Mouse (Mus musculus) hindbrain, embryonic 12.5 days (tissue): Measurements from ENCODE around the gene Rab5c. TPM values are rescaled to one million over a fixed set of nuclear protein-coding genes. Genes with fewer than 3 reads are reported as not detected.

Experiments used
- ATAC-seq: fragments of 200-750 bp; cut with Nextera tagmentation; 2 replicates; pipeline ENCODE4 v1.8.0; 2017; ENCODE audit warnings: moderate TSS enrichment; ENCODE audit not compliant: low FRiP score
- H3K27ac ChIP-seq: fragments of 300-500 bp; sonication (generic); 2 replicates; pipeline ENCODE4 v1.5.1; 2016; ENCODE audit warnings: mild to moderate bottlenecking
- H3K27me3 ChIP-seq: fragments of 300-500 bp; sonication (generic); 2 replicates; pipeline ENCODE4 v1.6.1; 2016; ENCODE audit warnings: mild to moderate bottlenecking
- H3K36me3 ChIP-seq: fragments of 300-500 bp; sonication (generic); 2 replicates; pipeline ENCODE4 v1.6.1; 2016; ENCODE audit warnings: mild to moderate bottlenecking
- H3K4me1 ChIP-seq: fragments of 300-500 bp; sonication (generic); 2 replicates; pipeline ENCODE4 v1.6.1; 2016
- H3K4me2 ChIP-seq: fragments of 300-500 bp; sonication (generic); replicated peaks from 2 replicates; pipeline ENCODE4 v1.6.1; 2016; ENCODE audit warnings: mild to moderate bottlenecking
- H3K4me3 ChIP-seq: fragments of 300-500 bp; sonication (generic); 2 replicates; pipeline ENCODE4 v1.5.1; 2016; ENCODE audit warnings: mild to moderate bottlenecking
- H3K9ac ChIP-seq: fragments of 300-500 bp; sonication (generic); 2 replicates; pipeline ENCODE4 v1.6.1; 2016; ENCODE audit warnings: mild to moderate bottlenecking, moderate library complexity
- H3K9me3 ChIP-seq: fragments of 300-500 bp; sonication (generic); replicated peaks from 2 replicates; pipeline ENCODE4 v1.6.1; 2016; ENCODE audit warnings: mild to moderate bottlenecking
- WGBS: fragments of 180-500 bp; shearing (Covaris S2); methylation state at CpG from one replicate; pipeline ENCODE4 v1.1.7; 2016; 5-methylcytosine and 5-hydroxymethylcytosine counted together
- polyA plus RNA-seq: library from polyadenylated mRNA; unstranded; fragments of >200 nt; fragmentation: Nextera tagmentation; extraction: Ambion mirVana; gene quantifications from 2 replicates; pipeline ENCODE4 v1.2.1, GENCODE M21; 2016

The Rab5c gene
- polyA plus RNA-seq, 1 experiment from 2014 or later = 19.9 TPM

DNA sequence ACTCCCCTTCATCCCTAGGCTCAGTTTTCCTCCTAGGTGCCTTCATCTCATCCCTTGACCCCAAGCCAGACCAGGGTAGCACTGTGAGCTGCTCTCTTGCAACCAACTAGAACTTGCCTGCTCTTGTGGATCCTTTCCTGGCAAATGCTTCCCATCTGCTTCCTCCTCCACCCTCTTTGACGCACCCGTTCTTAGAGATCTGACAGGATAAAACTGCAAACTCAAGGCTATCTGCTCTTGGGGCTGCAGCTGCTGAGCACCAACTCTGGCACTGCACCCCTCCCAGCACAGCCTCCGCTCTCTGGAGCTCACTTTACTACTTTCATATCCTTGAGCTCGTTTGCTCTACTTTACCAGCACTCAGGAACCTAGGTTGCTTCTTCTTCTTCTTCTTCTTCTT, 10.6 kb upstream of the Rab5c start:
- 83% methylated on average over 4 of the region's 4 CpGs for WGBS
- no peak overlapping the region for H3K27ac ChIP-seq
- H3K4me1 ChIP-seq = no peaks in the 10 kb centered on the region
- no peak overlapping the region for H3K9ac ChIP-seq
- peaks cover 19% of the 10 kb centered on the region for H3K36me3 ChIP-seq
- H3K9me3 ChIP-seq = no peaks in the 10 kb centered on the region
- H3K27me3 ChIP-seq = peaks cover 27% of the 10 kb centered on the region
- no peak for ATAC-seq
- no peak overlapping the region for H3K4me2 ChIP-seq
- no peak overlapping the region for H3K4me3 ChIP-seq

DNA sequence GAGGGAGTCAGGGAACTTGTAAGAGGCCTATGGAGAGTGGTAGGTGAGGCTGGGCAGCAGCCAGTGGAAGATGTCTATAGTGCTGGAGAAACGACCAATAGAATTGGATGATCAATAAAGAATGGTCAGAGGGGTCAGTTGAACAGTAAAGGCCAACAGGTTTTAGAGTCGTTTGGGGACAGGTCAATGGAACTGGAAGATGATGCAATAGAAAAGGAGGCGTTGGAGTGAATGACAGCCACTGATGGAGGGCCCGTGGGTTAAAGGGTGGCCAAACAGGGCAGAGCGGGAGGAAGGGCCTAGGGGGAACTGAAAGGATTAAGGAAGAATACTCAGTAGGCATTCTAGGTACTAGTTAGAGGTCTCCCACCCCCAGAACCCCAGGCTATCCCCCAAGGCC, 9.1 kb upstream of the Rab5c start:
- H3K9ac ChIP-seq = no peak overlapping the region
- peaks cover 19% of the 10 kb centered on the region for H3K36me3 ChIP-seq

DNA sequence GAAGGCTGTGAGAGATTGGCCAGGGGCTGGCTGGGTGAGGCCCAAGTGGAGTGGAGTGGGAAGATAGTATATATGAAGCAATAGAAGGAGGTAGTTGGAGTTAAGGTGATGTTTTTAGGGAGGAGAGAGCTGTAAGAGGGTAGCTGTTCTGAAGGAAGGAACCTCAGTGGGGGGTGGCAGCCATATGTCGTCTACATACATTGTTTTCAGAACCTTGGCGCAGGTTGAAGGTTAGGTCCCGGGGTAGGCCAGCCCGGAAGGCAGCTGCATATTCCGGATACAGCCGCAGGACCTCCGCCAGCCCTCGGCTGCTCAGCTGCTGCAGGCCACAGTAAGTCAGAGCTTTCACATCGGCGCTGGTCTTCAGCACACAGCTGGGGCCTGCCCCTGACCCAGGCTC, 8.5 kb upstream of the Rab5c start:
- Histone ChIP-seq H3K4me2 (no peak overlapping the region), H3K4me3 (no peak overlapping the region), H3K27me3 (peaks cover 25% of the 10 kb centered on the region), H3K9me3 (no peaks in the 10 kb centered on the region), H3K36me3 (peaks cover 20% of the 10 kb centered on the region), H3K27ac (no peak overlapping the region), H3K4me1 (no peaks in the 10 kb centered on the region), H3K9ac (no peak overlapping the region)
- ATAC-seq = no peak
- 80% methylated on average over 10 of the region's 10 CpGs for WGBS

More for the DNA sequence above, 9.1 kb upstream of the Rab5c start:
- no peak overlapping the region for H3K27ac ChIP-seq
- H3K4me3 ChIP-seq = no peak overlapping the region
- ATAC-seq = no peak
- 74% methylated on average over 5 of the region's 5 CpGs for WGBS
- H3K4me1 ChIP-seq = no peaks in the 10 kb centered on the region
- H3K9me3 ChIP-seq = no peaks in the 10 kb centered on the region
- no peak overlapping the region for H3K4me2 ChIP-seq
- peaks cover 25% of the 10 kb centered on the region for H3K27me3 ChIP-seq

DNA sequence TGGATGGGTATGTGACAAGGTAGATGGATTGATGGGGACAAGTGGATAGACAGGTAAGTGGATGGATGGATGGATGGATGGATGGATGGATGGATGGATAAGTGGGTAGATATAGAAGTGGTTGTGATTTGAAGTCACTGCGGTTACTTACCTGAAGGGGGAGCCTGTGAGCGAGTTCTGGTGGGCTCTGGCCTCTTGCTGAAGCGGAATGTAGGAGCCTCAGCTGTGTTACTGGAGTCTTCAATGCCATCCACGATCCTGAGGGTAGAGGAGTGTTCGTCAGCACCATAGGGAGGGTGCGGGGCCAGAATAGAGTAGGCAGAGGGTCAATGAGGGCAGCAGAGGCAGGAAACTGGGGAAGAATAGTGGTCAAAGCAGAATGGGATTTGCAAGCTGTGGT, 7.1 kb upstream of the Rab5c start:
- ATAC-seq = no peak
- H3K36me3 ChIP-seq = peaks cover 13% of the 10 kb centered on the region
- no peak overlapping the region for H3K9ac ChIP-seq
- H3K4me1 ChIP-seq = no peaks in the 10 kb centered on the region
- H3K4me2 ChIP-seq = no peak overlapping the region
- H3K4me3 ChIP-seq = no peak overlapping the region
- H3K27me3 ChIP-seq = peaks cover 21% of the 10 kb centered on the region
- no peak overlapping the region for H3K27ac ChIP-seq
- H3K9me3 ChIP-seq = no peaks in the 10 kb centered on the region
- 19% methylated on average over 6 of the region's 6 CpGs for WGBS

DNA sequence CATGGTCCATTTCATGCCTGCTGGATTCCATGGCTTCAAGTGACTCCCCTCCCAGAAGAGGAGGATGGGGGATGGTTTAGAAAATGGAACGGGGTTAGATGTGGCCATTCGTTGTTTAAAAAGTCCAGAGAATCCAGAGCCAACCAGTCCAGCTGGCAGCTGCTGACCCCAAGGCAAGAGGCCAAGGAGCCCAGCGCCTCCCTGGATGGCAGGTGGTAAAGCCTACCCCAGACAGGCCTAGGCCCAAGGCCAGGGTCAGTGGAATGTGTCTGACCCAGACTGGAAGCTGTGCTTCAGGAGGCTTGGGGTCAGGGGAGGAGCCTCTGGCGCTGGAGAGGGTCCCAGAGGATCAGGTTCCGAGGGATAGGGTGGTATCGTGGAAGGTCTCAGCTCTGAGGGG, 3.3 kb upstream of the Rab5c start:
- Histone ChIP-seq H3K4me2 (no peak overlapping the region), H3K27me3 (no peaks in the 10 kb centered on the region), H3K4me1 (peaks cover 15% of the 10 kb centered on the region), H3K36me3 (0 out of 2 replicates have a peak, but pooled peaks cover 4% of the 10 kb centered on the region), H3K27ac (no peak overlapping the region), H3K9ac (no peak overlapping the region), H3K4me3 (no peak overlapping the region), H3K9me3 (no peaks in the 10 kb centered on the region)
- no peak for ATAC-seq
- 75% methylated on average over 6 of the region's 6 CpGs for WGBS

DNA sequence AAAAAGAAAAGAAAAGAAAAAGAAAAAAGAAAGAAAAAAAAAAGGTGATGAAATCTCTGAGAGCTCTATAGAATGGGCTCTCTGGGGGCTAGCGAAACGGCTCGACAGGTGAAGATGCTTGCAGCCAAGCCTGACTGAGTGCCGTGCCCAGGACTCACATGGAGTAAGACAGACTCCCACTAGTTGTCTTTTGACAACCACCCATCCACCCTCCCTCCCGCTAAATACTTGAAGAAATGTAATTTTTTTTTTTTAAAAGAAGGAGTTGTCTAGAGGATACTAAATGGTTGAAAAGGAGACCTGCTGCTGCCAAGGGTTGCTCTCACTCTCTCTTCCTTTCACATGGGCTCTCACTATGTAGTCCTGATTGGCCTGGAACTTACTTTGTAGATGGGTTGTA, 734 bp upstream of the Rab5c start:
- WGBS = 29% methylated on average over 5 of the region's 5 CpGs
- ATAC-seq = 0 out of 2 replicates have a peak, but pooled peaks have one; percentile 9
- no peaks in the 10 kb centered on the region for H3K9me3 ChIP-seq
- H3K36me3 ChIP-seq = 0 out of 2 replicates have a peak, but pooled peaks cover 4% of the 10 kb centered on the region
- H3K27ac ChIP-seq = no peak overlapping the region; the same call in 1 of the 2 replicates
- H3K9ac ChIP-seq = peak overlapping the region; percentile 36; the same call in 1 of the 2 replicates
- peak overlapping the region; percentile 89 for H3K4me2 ChIP-seq
- H3K4me1 ChIP-seq = peaks cover 20% of the 10 kb centered on the region
- H3K4me3 ChIP-seq = peak overlapping the region; percentile 84
- H3K27me3 ChIP-seq = no peaks in the 10 kb centered on the region

DNA sequence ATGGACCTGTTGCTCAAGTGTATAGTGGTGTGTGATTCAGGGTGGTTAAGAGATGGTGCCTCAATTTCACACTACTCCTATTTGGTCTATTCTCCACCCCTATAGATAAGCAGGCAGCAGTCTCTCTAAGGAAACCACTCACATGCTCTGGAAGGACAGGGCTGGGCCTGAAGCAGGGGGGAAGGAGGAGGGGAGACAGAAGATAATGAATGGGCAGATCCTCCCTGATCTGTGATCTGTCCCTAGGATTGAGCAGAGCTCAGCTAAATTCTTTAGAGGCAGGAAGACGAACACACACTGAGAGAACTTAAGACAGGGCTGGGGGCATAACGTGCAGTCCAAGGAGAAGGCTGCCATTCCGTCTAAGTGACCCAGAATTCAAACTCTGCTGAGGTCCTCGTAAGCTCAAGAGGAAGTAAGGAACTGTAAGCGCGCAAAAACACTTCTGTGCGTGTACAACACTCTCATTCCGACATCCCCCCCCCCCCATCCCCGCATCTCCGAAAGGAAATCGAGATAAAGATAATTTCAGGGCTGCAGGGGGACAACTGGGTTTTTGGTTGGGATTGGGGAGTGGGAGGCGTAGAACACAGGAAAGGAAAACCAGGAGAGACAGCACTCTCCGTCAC, 796 bp downstream of the Rab5c start:
- Histone ChIP-seq H3K36me3 (peaks cover 14% of the 10 kb centered on the region; the same call in 1 of the 2 replicates), H3K27me3 (no peaks in the 10 kb centered on the region), H3K9ac (peak overlapping the region; percentile 93), H3K27ac (no peak overlapping the region), H3K4me3 (peak overlapping the region; percentile 84), H3K4me1 (peaks cover 20% of the 10 kb centered on the region), H3K4me2 (peak overlapping the region; percentile 89), H3K9me3 (no peaks in the 10 kb centered on the region)
- ATAC-seq = no peak
- 3% methylated on average over 13 of the region's 13 CpGs for WGBS

DNA sequence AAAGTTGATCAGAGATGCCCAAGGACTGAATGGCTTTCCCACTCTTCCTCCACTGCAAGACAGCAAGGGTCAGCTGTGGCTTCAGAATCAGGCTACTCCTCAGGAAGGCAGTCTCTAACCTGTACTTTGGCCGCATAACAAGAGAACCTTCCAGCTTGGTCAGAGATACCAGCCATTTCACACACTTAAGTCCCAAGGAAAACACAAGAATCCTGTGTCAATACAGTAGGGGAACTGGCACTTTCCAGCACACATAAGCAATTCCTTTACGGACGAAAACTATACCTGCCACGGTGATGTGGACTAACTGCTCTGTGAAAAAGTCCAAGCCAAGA, 1.3 kb downstream of the Rab5c start:
- peaks cover 20% of the 10 kb centered on the region for H3K4me1 ChIP-seq
- H3K4me3 ChIP-seq = peak overlapping the region; percentile 84
- H3K4me2 ChIP-seq = peak overlapping the region; percentile 89
- peaks cover 14% of the 10 kb centered on the region; the same call in 1 of the 2 replicates for H3K36me3 ChIP-seq
- H3K27ac ChIP-seq = no peak overlapping the region
- H3K9ac ChIP-seq = no peak overlapping the region
- H3K9me3 ChIP-seq = no peaks in the 10 kb centered on the region
- WGBS = 83% methylated on average over 4 of the region's 4 CpGs
- H3K27me3 ChIP-seq = no peaks in the 10 kb centered on the region
- ATAC-seq = no peak

DNA sequence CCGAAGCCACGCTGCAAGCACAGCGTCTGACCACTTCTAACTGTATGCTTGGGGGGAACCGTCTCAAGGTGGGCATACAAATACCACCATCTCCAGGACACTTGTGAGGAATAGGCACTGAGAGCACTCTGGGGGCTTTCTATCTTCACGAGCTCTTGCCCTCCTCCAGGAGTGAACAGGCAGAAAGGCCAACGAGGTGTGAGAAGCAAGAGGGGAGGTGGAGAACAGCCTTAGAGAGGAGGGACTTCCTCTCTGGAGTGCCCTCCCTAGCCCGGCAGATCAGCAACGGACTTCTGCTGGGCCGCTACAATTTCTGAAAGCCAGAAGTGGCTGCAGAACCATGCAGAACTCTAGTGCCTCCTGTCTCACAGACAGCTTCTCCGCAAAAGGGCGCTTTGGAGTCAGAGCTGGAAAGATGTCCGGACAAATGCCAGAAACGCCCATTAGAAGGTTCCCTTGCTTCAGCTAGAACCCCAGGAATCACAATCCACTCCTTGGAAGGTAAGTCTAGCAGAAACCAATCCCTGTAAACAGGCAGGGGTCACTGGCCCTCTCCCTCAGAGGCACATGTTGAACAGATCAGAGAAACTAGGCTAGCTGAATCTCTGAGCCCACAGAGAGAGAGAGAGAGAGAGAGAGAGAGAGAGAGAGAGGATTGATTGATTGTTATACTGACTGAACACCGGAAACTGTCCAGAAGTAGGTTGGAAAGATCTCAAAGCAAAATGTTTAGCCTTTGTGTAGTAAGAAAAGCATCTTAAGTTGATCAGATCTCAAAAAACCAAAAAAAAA, 1.9 kb downstream of the Rab5c start:
- Histone ChIP-seq H3K4me3 (peak overlapping the region; percentile 11; the same call in 1 of the 2 replicates), H3K4me1 (peaks cover 20% of the 10 kb centered on the region), H3K27ac (no peak overlapping the region), H3K36me3 (peaks cover 10% of the 10 kb centered on the region; the same call in 1 of the 2 replicates), H3K9me3 (no peaks in the 10 kb centered on the region), H3K4me2 (peak overlapping the region; percentile 22; the same call in 1 of the 2 replicates), H3K27me3 (no peaks in the 10 kb centered on the region), H3K9ac (0 out of 2 replicates have a peak overlapping the region, but pooled peaks have one; percentile 18)
- WGBS = 80% methylated on average over 14 of the region's 14 CpGs
- ATAC-seq = no peak

DNA sequence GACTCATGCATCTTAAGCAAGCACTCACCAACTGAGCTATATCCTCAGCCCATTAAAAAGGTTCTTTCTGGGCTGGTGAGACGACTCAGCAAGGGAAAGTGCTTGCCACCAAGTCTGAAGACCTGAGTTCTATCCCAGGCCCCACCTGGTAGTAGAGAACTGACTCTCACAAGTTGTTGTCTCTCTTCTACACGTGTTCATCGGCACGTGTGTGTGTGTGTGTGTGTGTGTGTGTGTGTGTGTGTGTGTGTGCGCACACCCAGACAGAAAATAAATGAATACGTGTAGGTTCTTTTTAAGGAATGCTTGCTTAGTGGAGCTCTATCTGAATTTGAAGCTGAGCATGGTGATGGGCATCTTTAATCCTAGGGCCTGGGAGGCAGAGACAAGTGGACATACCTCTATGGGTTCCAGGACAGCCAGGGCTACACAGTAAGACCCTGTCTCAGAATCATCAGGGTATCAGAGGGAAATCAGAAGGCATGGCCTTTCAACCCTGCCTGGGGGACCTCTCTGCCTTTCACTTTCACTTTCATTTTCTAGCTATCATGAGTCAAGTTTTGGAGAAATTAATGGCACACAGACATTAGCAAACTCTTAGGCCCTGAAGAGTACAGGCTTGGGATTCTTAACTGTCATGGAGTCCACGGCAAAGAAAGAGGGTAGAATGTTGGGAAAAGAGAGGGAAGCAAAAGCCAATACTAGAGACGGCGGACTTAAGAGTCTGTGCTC, 2.7 kb downstream of the Rab5c start:
- H3K9ac ChIP-seq = no peak overlapping the region

DNA sequence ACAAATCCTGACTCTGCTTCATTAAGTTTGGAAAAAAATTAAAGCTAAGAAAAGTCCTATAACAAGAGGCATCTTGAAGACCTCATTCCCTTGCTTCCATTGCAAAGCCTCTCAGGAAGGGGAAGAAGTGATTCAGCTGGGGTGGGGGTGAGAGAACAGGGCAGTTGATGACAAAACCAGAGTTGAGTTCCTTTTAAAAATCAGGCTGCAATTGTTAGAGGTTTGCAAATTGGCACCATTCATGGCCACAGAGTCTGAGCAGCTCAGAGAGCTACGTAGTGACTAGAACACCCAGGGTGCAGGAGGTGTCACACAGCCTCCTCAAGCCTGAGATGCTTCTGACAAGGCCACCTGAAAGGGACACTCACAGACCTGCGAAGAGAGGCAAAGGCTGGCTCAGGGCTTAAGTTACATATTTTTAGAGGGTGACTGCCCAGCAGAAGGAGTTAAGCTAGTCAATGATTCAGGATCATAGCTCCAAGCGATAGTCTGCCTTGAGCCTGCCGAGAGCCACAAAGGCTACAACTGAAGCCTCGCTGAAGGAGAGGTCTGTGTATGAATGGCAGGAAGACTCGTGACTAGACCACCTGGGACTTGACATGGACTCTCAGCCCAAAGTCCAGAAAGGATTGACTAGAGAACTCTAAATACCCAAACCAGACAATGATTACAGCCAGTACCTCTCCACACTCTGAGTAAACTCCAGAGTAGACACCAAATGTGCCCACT, 7.4 kb downstream of the Rab5c start:
- Histone ChIP-seq H3K27me3 (no peaks in the 10 kb centered on the region), H3K36me3 (peaks cover 21% of the 10 kb centered on the region), H3K9ac (no peak overlapping the region), H3K27ac (no peak overlapping the region), H3K4me2 (no peak overlapping the region), H3K4me3 (no peak overlapping the region), H3K4me1 (no peaks in the 10 kb centered on the region), H3K9me3 (no peaks in the 10 kb centered on the region)
- WGBS = 90% methylated on average over 6 of the region's 6 CpGs
- ATAC-seq = no peak

More for the DNA sequence above, 2.7 kb downstream of the Rab5c start:
- no peak overlapping the region for H3K4me3 ChIP-seq
- H3K9me3 ChIP-seq = no peaks in the 10 kb centered on the region
- 92% methylated on average over 9 of the region's 9 CpGs for WGBS
- H3K36me3 ChIP-seq = peaks cover 10% of the 10 kb centered on the region; the same call in 1 of the 2 replicates
- ATAC-seq = no peak
- H3K4me1 ChIP-seq = peaks cover 20% of the 10 kb centered on the region
- no peaks in the 10 kb centered on the region for H3K27me3 ChIP-seq
- no peak overlapping the region for H3K27ac ChIP-seq
- no peak overlapping the region for H3K4me2 ChIP-seq

DNA sequence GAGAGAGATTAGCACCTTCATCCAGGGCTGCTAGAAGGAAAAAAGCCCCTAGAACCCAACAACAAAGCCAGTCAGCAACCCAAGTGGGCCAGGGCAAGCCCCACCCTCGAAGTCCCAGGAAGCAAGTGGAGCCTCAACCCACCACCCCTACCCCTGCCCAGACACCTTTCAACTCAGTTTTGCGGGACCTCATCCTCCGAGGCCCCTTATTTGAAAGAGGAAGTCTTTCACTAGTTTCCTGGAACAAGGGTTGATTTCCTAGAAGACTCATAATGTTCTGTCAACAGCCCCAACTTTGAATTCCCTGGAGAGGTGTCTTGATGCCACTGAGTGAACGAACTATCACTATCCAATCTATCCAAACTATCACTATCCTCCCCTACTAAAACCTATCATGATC, 8.0 kb downstream of the Rab5c start:
- Histone ChIP-seq H3K4me1 (peaks cover 4% of the 10 kb centered on the region), H3K9ac (no peak overlapping the region), H3K4me2 (no peak overlapping the region), H3K27me3 (no peaks in the 10 kb centered on the region), H3K27ac (no peak overlapping the region), H3K36me3 (peaks cover 21% of the 10 kb centered on the region), H3K4me3 (no peak overlapping the region), H3K9me3 (no peaks in the 10 kb centered on the region)
- 95% methylated on average over 4 of the region's 4 CpGs for WGBS
- no peak for ATAC-seq
